Mouse (Mus musculus) cerebellum, adult 9-10 months (tissue): ENCODE measurements around the gene Gkn2.

ENCODE experiments used
- DNase-seq: peaks from one replicate; pipeline ENCODE4 v3.0.0; 2022

The Gkn2 gene

GRCm38 (mm10) chr6:87373057-87373456, at the start of gene Gkn2:
TSS of gene Gkn2 (plus strand) at chr6:87373357.
- no peak for DNase-seq

GRCm38 (mm10) chr6:87323381-87323780, 49.8 kb upstream of the Gkn2 start:
- DNase-seq, result no peak

- DNase-seq, result no peak
These were observed 46.2 kb upstream of the Gkn2 start for GRCm38 (mm10) chr6:87326932-87327331.

GRCm38 (mm10) chr6:87328265-87329173, 44.6 kb upstream of the Gkn2 start:
- DNase-seq, result no peak

- no peak for DNase-seq
These were observed 40.8 kb upstream of the Gkn2 start for GRCm38 (mm10) chr6:87332380-87332779.

DNA sequence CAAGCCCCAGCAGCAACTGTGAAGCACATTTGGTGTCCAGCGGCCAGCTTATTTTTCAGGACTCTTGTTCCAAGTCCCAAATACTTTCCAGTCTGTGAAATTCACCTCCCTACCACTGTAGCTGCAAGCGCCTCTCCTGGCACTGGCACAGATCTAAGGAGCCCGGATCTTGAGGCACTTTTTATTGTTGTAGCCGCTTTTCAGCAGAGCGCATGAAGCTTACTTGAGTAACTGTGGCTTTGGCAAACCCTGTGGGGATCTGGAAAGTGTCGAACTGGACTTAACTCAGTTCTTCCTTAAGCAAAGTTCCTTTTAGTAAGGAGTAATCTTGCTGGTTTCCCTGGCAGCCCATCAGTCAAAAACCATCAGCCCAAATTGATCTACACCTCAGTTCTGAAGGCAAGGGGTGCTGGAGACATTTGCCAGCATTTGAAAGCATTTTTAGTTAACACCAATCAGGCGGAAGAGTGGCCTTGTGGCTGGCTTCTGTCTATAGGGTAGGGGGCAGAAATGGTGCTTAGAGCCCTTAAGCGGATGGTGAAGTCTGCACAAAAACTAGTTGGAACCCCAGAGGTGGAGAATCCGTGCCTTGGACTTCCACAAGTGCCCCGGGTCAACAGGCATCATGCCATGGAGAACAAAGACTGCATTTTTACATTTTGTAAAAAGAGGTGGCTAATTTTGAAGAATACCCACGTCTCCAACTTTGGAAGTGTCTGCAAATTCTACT, 38.6 kb upstream of the Gkn2 start:
- DNase-seq, result no peak

DNA sequence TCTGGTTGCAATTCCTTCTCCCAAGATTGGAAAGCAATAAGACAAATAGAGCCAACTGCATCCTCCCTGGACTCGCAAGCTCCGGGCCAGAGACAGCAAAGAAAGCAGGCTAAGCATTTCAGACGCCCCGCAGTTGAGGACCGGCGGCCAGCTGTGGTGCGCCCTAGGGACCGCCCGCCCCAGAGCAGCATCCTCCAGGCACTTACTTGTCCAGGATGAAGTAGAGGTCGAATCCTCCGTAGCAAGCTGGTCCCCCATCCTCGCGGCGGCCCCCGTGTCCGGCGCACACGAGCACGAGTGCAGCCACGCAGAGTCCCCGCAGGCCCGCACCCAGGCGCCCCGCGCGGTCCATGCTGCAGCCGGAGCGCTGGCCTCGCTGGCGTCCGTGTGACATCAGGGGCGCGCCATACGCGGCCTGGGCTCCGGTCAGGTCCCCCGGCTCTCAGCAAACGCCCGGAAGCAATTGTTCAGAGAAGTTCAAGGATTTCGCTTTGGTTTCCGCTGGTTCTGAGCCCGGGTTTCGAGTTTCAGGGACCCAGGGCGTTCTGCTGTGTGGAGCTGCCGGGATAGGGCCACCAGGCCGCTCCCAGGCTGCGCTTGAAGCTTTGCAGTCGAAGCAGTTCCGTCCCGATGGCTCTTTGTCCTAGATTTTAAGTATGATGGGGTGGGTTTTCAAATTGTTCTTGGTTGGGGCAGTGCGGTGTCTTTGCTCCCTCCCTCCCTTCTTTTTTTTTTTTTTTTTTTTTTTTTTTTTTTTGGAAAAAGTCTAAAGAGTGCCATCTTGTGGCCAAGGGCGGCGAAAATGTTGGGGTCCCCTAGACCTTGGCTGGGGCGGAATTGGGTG, 37.8 kb upstream of the Gkn2 start, which contains the start of gene Antxr1:
Gene Antxr1 (minus strand): TSS at position 731 of the 844 bp plus-strand sequence.
- DNase-seq, result no peak

DNA sequence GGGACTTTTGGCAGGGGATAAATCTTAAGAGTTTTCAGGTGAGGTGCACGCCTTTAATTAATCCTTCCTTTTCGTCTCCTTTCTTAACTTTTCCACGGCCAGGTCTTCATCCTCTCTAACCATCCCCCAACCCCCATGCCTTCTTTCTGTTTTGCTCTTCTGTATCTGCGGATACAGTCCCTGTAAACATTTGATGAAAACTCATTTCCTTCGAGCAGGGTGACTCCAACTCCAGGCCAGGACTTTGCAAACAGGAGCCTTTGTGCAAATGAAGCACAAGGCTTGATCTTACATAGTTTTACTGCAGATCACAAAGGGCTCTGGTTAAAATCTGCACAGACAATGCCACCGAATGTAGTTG, 37.2 kb upstream of the Gkn2 start:
- DNase-seq, result no peak

GRCm38 (mm10) chr6:87350829-87351228, 22.3 kb upstream of the Gkn2 start, which contains the start of gene Gkn1:
TSS of gene Gkn1 (minus strand) at chr6:87350942.
- no peak for DNase-seq

DNA sequence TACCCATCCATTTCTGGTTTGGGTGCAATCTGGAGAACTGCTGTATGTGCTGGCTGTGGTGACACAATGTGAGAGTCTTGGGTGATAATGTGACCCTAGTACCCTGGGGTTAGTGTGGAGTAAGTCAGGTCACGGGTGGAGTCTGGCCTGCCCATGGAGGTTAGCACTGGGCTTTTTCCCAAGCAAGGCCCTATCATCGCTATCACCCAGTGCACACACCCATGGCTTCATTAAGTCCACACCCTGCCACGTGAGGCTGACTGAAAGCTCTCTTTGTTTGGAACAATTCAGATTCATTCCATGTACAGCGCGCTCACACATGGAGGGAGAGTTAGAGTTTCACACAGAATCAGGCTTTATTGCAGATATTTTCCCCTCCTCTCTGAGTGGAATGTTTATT, 18.7 kb upstream of the Gkn2 start:
- DNase-seq, result no peak

DNA sequence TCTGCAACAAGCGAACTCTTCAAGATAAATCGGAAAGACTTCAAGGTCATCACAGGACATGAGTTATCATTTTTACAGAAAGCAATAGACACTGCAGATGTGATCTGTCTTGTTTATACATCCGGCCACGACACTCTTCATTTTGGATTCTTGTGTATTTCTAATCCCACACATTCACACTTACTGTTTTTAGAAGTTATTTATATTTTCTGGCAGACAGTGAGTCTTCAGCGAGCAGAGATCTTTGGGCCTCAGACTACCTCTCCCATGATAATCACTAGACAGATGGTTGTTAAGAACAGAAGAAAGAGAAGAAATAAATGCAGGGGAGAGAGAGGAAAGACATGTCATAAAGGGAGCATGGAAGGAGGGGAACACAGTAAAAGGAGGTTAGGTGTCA, 3.9 kb upstream of the Gkn2 start:
- DNase-seq, result no peak

GRCm38 (mm10) chr6:87383926-87384691, 11.0 kb downstream of the Gkn2 start:
- DNase-seq, result no peak

- no peak for DNase-seq
These were observed 11.6 kb downstream of the Gkn2 start for GRCm38 (mm10) chr6:87384761-87385160.

DNA sequence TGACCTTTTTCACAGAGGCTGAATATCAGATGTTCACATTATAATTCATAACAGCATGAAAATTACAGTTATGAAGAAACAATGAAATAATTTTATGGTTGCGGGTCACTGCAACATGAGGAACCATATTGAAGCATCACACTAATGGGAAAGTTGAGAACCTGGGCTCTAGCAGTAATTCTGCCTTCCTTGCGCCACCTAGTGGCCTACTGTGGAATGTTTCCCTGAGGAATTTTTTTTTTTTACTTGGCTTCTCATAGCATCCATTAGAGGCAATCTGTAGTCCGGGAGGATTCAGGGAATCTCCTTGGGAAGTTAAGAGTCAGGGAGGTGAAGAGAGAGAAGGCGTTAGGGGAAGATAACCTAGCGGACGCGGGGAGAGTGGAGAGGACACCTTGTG, 13.0 kb downstream of the Gkn2 start:
- peak; percentile 51 for DNase-seq

DNA sequence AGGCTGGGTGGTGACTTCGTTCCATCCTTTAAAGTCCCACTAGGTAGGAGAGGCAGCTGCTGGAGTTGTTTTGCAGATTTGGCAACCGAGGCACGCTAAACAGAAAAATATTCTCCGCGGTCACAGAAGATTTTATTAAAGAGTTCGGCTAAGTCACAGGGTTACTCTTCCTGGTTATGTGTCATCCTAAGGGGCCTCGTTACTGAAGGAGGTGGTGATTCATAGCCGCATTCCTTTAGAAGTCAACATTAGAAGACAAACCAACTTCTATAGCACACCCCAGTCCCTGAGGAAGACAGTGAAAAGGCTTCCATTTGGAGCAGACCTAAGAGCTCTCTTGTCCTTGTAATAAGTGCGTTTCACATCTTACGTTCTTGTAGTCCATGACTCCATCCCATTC, 13.5 kb downstream of the Gkn2 start:
- no peak for DNase-seq

GRCm38 (mm10) chr6:87388877-87389276, 15.7 kb downstream of the Gkn2 start, which contains the start of gene Gkn3:
TSS of gene Gkn3 (minus strand) at chr6:87388935.
- no peak for DNase-seq

DNA sequence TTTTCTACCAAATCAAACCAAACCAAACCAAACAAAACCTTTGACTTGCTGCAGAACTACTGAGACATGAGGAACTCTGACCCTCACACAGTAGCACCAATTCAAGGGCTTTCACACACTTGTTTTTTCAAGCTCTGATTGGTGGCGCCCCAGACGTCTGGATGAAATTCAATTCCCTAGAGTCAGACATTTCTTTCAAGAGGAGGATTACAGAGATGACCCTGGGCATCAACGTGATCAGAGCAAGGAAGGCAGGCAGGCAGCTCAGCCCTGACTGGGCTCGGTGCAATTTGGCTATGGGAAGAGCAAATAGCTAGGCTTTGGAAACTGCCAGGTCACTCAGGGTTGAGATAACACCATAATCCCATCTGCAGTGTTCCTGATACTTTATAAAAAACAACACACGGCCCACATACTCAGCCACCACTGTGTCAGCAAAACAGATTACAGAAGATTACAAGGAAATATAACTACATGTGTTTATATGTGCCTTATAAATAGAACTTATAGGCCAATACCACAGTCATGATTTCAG, 16.4 kb downstream of the Gkn2 start:
- DNase-seq, result no peak

- no peak for DNase-seq
These were observed 20.5 kb downstream of the Gkn2 start for GRCm38 (mm10) chr6:87393466-87394205.

- no peak for DNase-seq
These were observed 21.6 kb downstream of the Gkn2 start for GRCm38 (mm10) chr6:87394783-87395182.

GRCm38 (mm10) chr6:87399137-87399536, 26.0 kb downstream of the Gkn2 start:
- DNase-seq, result peak; percentile 47

DNA sequence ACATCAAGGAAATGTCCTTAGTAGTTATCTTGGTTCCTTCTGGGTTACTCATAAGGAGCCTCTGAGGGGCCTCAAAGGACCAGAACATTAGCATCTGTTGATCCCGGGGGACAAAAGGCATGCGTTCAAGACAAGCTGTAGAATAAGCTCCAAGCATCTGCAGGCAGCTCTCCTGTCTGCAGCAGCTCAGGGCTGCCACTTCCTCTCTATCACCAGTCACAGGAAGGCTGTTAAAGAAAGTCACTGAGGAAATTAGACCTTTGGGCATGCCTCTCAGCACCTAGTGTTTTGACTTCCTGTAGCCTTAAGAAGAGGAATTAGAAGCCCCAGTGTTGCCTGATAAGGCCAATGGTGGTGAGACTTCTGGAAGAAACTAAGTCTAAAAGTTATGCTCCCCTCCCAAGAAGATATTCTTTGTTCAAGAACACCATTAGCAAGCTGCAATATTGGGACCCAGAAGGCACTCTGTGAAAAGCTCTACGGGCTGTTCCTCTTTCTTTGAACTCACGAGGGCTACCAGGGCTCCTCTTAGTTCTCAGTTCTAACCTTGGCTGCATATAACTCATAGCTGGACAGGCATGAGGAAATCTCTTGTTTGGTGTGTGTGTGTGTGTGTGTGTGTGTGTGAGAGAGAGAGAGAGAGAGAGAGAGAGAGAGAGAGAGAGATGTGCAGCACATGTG, 26.9 kb downstream of the Gkn2 start:
- no peak for DNase-seq
